Comparison of ENCODE assay signal across 26 mouse cellular contexts in the genomic region with DNA sequence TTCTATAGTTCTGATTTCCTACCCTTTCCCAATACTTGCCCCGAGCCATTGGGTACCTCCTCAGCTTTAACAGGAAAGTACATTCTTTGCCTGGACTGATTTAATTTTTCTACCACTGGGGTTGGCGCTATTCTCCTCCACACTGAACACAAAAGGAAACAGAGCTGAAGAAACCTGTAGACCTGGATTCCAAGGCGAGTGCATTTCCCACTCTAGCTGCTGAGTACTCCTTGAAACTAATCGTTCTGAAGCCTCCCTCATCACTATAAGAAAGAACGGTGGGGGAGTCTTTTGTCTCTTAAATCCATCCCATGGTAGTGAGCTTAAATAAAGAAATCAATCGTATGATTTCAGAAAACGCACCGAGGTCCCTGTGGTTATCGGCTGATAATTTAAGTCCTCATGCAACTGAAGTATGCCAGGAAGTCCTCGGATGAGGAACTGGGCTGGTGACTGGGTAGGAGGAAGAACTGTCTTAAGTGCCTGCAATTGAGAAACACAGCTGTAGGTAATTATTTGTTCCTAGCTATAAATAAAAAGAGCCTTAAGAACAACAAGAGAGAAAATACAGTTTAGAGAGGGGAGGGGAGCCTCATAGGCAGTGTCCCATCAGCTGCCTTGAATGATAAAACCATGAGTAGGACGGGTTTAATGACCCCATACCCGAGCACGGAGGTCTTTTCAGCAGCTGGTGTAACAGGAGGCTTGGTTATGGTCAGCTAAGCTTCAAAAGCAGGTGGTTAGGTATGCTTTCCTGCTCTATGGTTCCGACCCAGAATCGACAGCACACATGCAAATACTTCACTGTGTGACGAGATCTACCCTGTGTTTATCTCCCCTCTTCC.
A peak's percentile ranks its signal among the peaks of the same experiment; 100 is the strongest.
DNase-seq lines count a peak whose midpoint lies in the region; ATAC-seq lines count a peak whose summit lies in the region.
"Had no signal": no experiment of that assay in that cellular context is flagged by ENCODE, and none has a peak within 500 bp of the region (broad histone marks: within the 10 kb centered on the region; RNA-seq: fewer than 3 reads in every experiment).

No protein-coding gene starts in this region.

- H3K9me3 ChIP-seq in kidney, embryonic 16.5 days (ENCODE audit: low read length), result no peaks in the 10 kb centered on the region
- no peaks in the 10 kb centered on the region for H3K9me3 ChIP-seq in lung, embryonic 16.5 days (ENCODE audit: control insufficient read depth, low read length)
- no peaks in the 10 kb centered on the region for H3K9me3 ChIP-seq in stomach, embryonic 15.5 days
- H3K9me3 ChIP-seq in forebrain, embryonic 14.5 days (replicated peaks; ENCODE audit: control insufficient read depth, low read length), result no peaks in the 10 kb centered on the region
- H3K9me3 ChIP-seq: heart, embryonic 13.5 days; hindbrain, embryonic 12.5 days; liver, embryonic 13.5 days had no signal

- H3K27ac ChIP-seq in kidney, embryonic 16.5 days (ENCODE audit: low read length), result no peak overlapping the region
- peak overlapping the region; percentile 10; the same call in 1 of the 2 replicates for H3K27ac ChIP-seq in lung, embryonic 16.5 days (ENCODE audit: low read length)
- peak overlapping the region; percentile 8; the same call in 1 of the 2 replicates for H3K27ac ChIP-seq in stomach, embryonic 15.5 days
- no peak overlapping the region for H3K27ac ChIP-seq in forebrain, embryonic 14.5 days (ENCODE audit: low read depth, low read length)
- H3K27ac ChIP-seq: heart, adult 2 months; heart, embryonic 13.5 days; hindbrain, embryonic 12.5 days; liver, embryonic 13.5 days; macrophage had no signal

- no peaks in the 10 kb centered on the region for H3K27me3 ChIP-seq in kidney, embryonic 16.5 days (ENCODE audit: insufficient read depth, low read length)
- H3K27me3 ChIP-seq in lung, embryonic 16.5 days (ENCODE audit: control insufficient read depth, insufficient read depth, low read depth, low read length), result no peaks in the 10 kb centered on the region
- no peaks in the 10 kb centered on the region for H3K27me3 ChIP-seq in stomach, embryonic 15.5 days (replicated peaks)
- H3K27me3 ChIP-seq in forebrain, embryonic 14.5 days (replicated peaks; ENCODE audit: control insufficient read depth, insufficient read depth, low read length), result no peaks in the 10 kb centered on the region
- H3K27me3 ChIP-seq: heart, embryonic 13.5 days; hindbrain, embryonic 12.5 days; liver, embryonic 13.5 days had no signal

- WGBS in kidney, embryonic 16.5 days, result 60% methylated on average over 16 of the region's 16 CpGs
- WGBS in lung, embryonic 16.5 days, result 66% methylated on average over 16 of the region's 16 CpGs
- 72% methylated on average over 16 of the region's 16 CpGs for WGBS in stomach, embryonic 15.5 days
- WGBS in forebrain, embryonic 14.5 days, result 82% methylated on average over 16 of the region's 16 CpGs

- H3K36me3 ChIP-seq in kidney, embryonic 16.5 days (ENCODE audit: insufficient read depth, low read length), result no peaks in the 10 kb centered on the region
- H3K36me3 ChIP-seq in lung, embryonic 16.5 days (ENCODE audit: control insufficient read depth, insufficient read depth, low read length), result no peaks in the 10 kb centered on the region
- no peaks in the 10 kb centered on the region for H3K36me3 ChIP-seq in stomach, embryonic 15.5 days
- no peaks in the 10 kb centered on the region for H3K36me3 ChIP-seq in forebrain, embryonic 14.5 days (ENCODE audit: control insufficient read depth, insufficient read depth, low read length)
- H3K36me3 ChIP-seq: heart, embryonic 13.5 days; hindbrain, embryonic 12.5 days; liver, embryonic 13.5 days had no signal

- H3K4me3 ChIP-seq in kidney, embryonic 16.5 days (ENCODE audit: low read length), result no peak overlapping the region
- no peak overlapping the region for H3K4me3 ChIP-seq in lung, embryonic 16.5 days (ENCODE audit: low read length)
- no peak overlapping the region for H3K4me3 ChIP-seq in stomach, embryonic 15.5 days (replicated peaks)
- H3K4me3 ChIP-seq in forebrain, embryonic 14.5 days (ENCODE audit: low read depth, low read length), result no peak overlapping the region
- H3K4me3 ChIP-seq: heart, adult 2 months; heart, embryonic 13.5 days; hindbrain, embryonic 12.5 days; liver, embryonic 13.5 days had no signal

- H3K4me2 ChIP-seq in kidney, embryonic 16.5 days (replicated peaks; ENCODE audit: low read depth, low read length), result no peak overlapping the region
- no peak overlapping the region for H3K4me2 ChIP-seq in lung, embryonic 16.5 days (ENCODE audit: low read depth, low read length)
- no peak overlapping the region for H3K4me2 ChIP-seq in stomach, embryonic 15.5 days
- H3K4me2 ChIP-seq in forebrain, embryonic 14.5 days (ENCODE audit: low read length), result no peak overlapping the region
- H3K4me2 ChIP-seq: heart, embryonic 13.5 days; hindbrain, embryonic 12.5 days; liver, embryonic 13.5 days; midbrain, embryonic 11.5 days had no signal

- H3K4me1 ChIP-seq in kidney, embryonic 16.5 days (ENCODE audit: insufficient read depth, low read length), result no peaks in the 10 kb centered on the region
- H3K4me1 ChIP-seq in lung, embryonic 16.5 days (replicated peaks; ENCODE audit: control insufficient read depth, insufficient read depth, low read length), result peaks cover 4% of the 10 kb centered on the region; the same call in 1 of the 2 replicates
- no peaks in the 10 kb centered on the region for H3K4me1 ChIP-seq in stomach, embryonic 15.5 days
- H3K4me1 ChIP-seq in forebrain, embryonic 14.5 days (ENCODE audit: control insufficient read depth, insufficient read depth, low read length), result no peaks in the 10 kb centered on the region
- H3K4me1 ChIP-seq: heart, embryonic 13.5 days; hindbrain, embryonic 12.5 days; liver, embryonic 13.5 days had no signal

- ATAC-seq in kidney, embryonic 16.5 days (ENCODE audit: low FRiP score, low TSS enrichment), result peak; percentile 63; the same call in 1 of the 2 replicates
- ATAC-seq in lung, embryonic 16.5 days (ENCODE audit: low read depth), result peak; percentile 75
- no peak for ATAC-seq in stomach, embryonic 15.5 days (ENCODE audit: insufficient read depth, low FRiP score, low read depth)
- no peak for ATAC-seq in forebrain, embryonic 14.5 days
- ATAC-seq: intestine, postnatal 0 days; Patski had no signal

- H3K9ac ChIP-seq in kidney, embryonic 16.5 days (replicated peaks; ENCODE audit: low read length), result no peak overlapping the region
- no peak overlapping the region for H3K9ac ChIP-seq in lung, embryonic 16.5 days (ENCODE audit: low read length)
- no peak overlapping the region for H3K9ac ChIP-seq in stomach, embryonic 15.5 days
- no peak overlapping the region for H3K9ac ChIP-seq in forebrain, embryonic 14.5 days (ENCODE audit: low read length)
- H3K9ac ChIP-seq: heart, embryonic 13.5 days; hindbrain, embryonic 12.5 days; liver, embryonic 13.5 days had no signal

- DNase-seq in kidney, postnatal 14 days, result no peak
- peak; percentile 73 for DNase-seq in brain, adult 2 months (ENCODE audit: low read depth, low spot score)
- DNase-seq in forebrain, embryonic 14.5 days (ENCODE audit: low spot score), result no peak
- no peak for DNase-seq in Muller cell, postnatal 12 days (ENCODE audit: inconsistent ontology term)
- DNase-seq: adrenal gland, adult 8-10 months; cerebellum, adult 2 months; cerebellum, postnatal 25 days; embryo, embryonic 11 days; gastrocnemius, postnatal 36 days; heart, adult 2 months; heart, postnatal 14 days; kidney, postnatal 4 days; layer of hippocampus, adult 9-11 months; liver, embryonic 13.5 days; right cerebral cortex, adult 18-20 months; right cerebral cortex, postnatal 4 days; thymus, postnatal 25 days had no signal

Comparison
In these comparisons a context has a peak if more than half of its experiments do, and no peak if none do; other contexts are left out.
1. ATAC-seq: peak in kidney, embryonic 16.5 days (single experiment) and lung, embryonic 16.5 days (single experiment); none in stomach, embryonic 15.5 days (single experiment) and forebrain, embryonic 14.5 days (single experiment).
2. H3K27ac ChIP-seq: peak in lung, embryonic 16.5 days (single experiment) and stomach, embryonic 15.5 days (single experiment); none in kidney, embryonic 16.5 days (single experiment) and forebrain, embryonic 14.5 days (single experiment).